Mouse (Mus musculus): Measurements from ENCODE around the gene Grid2ip. TPM values are rescaled to one million over a fixed set of nuclear protein-coding genes. Genes with fewer than 3 reads are reported as not detected.
"Not testable (repeated sequence)": the region's sequence is repeated elsewhere in the genome, so short reads cannot be mapped to it uniquely, and the experiment has no call there.

The Grid2ip gene
- total and polyA plus RNA-seq, 2 experiments from 2014 or later, result not detected

DNA sequence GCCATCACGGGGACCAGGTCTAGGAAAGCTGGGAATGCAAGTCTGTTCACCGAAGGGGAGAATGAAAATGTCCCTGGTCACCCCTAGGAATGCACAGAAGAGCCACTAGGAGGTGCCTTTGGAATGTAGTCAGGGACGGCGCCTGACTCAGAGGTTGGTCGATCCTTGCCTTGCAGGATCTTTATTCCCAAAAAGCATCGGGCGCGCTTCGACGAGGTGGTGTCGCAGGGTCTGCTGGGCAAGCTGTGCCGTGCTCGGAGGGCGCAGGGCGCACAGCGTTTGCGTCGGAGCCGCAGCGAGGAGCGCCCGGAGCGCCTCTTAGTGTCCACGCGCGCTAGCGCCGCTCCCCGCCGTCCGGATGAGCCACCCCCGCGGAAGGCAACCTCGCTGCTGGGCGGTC, 15.7 kb downstream of the Grid2ip start:
- no peak overlapping the region for H3K9ac ChIP-seq (replicated peaks; ENCODE audit: low read depth, low read length)
- no peaks in the 10 kb centered on the region for H3K9me3 ChIP-seq (replicated peaks; ENCODE audit: control insufficient read depth, low read length)
- peaks cover 78% of the 10 kb centered on the region for H3K27me3 ChIP-seq (ENCODE audit: control insufficient read depth, insufficient read depth, low read length)
- WGBS, result 1% methylated on average over 35 of the region's 35 CpGs
- no peak overlapping the region for H3K27ac ChIP-seq (ENCODE audit: low read depth)
- H3K36me3 ChIP-seq (replicated peaks; ENCODE audit: control insufficient read depth, insufficient read depth, low read length), result no peaks in the 10 kb centered on the region
- H3K4me1 ChIP-seq (ENCODE audit: control insufficient read depth, insufficient read depth), result no peaks in the 10 kb centered on the region
- no peak for DNase-seq (ENCODE audit: low spot score)
- peak overlapping the region; percentile 50 for H3K4me2 ChIP-seq (ENCODE audit: low read depth, low read length)
- ATAC-seq (ENCODE audit: insufficient read depth, low read depth), result peak; percentile 36; the same call in 1 of the 2 replicates
- peak overlapping the region; percentile 35 for H3K4me3 ChIP-seq (ENCODE audit: low read depth, low read length)
- TF ChIP-seq CTCF (IDR thresholded peaks at IDR 0.05; ENCODE audit: low read depth) (peak; percentile 42), EP300 (IDR thresholded peaks at IDR 0.05; ENCODE audit: low read depth) (no peak)

DNA sequence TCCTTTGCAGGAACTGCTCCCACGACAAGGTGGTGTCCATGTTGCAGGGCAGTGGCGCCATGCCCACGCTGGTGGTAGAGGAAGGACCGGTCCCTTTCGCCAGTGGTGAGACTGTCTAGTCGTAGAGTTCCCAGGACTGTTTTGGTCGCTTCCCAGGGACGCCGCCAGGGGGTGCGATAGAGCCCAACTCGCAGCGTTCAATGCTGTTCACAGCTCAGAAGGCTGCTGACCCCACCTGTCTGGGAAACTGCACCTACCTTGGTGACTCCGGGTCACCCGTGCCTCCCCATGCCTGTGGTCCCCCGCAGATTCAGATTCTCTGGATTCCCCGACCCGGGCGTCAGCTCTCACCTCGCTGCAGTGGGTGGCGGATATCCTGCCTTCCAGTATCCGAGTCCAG, 18.1 kb downstream of the Grid2ip start:
- ATAC-seq (ENCODE audit: insufficient read depth, low read depth) (peak; percentile 58; the same call in 1 of the 2 replicates), DNase-seq (ENCODE audit: low spot score) (no peak)
- 7% methylated on average over 21 of the region's 21 CpGs for WGBS
- Histone ChIP-seq H3K27me3 (ENCODE audit: control insufficient read depth, insufficient read depth, low read length) (peaks cover 54% of the 10 kb centered on the region), H3K36me3 (replicated peaks; ENCODE audit: control insufficient read depth, insufficient read depth, low read length) (no peaks in the 10 kb centered on the region), H3K9me3 (replicated peaks; ENCODE audit: control insufficient read depth, low read length) (no peaks in the 10 kb centered on the region), H3K4me2 (ENCODE audit: low read depth, low read length) (0 out of 2 replicates have a peak overlapping the region, but pooled peaks have one; percentile 25), H3K4me3 (ENCODE audit: low read depth, low read length) (no peak overlapping the region), H3K9ac (replicated peaks; ENCODE audit: low read depth, low read length) (no peak overlapping the region), H3K4me1 (ENCODE audit: control insufficient read depth, insufficient read depth) (no peaks in the 10 kb centered on the region), H3K27ac (ENCODE audit: low read depth) (no peak overlapping the region)
- TF ChIP-seq CTCF (IDR thresholded peaks at IDR 0.05; ENCODE audit: low read depth) (peak; percentile 58), EP300 (IDR thresholded peaks at IDR 0.05; ENCODE audit: low read depth) (no peak)

DNA sequence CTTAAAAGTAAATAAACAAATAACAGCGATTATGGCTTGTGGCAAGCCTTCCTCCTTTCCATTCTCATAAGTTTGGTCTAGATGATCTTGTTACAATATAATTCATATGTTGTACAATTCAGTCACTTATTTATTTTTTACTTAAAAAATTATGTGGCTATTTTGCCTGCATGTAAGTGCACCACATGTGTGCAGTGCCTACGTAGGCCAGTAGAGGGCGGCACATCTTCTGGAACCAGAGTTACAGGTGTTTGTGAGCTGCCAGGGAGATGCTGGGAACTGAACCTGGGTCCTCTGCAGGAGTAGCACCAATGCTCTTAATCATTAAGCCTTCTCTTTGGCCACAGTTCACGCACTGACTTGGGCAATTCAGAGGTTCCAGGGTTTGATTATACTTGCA, 19.0 kb downstream of the Grid2ip start:
- Histone ChIP-seq H3K27me3 (ENCODE audit: control insufficient read depth, insufficient read depth, low read length) (peaks cover 45% of the 10 kb centered on the region), H3K9ac (replicated peaks; ENCODE audit: low read depth, low read length) (no peak overlapping the region), H3K4me3 (ENCODE audit: low read depth, low read length) (no peak overlapping the region), H3K36me3 (replicated peaks; ENCODE audit: control insufficient read depth, insufficient read depth, low read length) (no peaks in the 10 kb centered on the region), H3K9me3 (replicated peaks; ENCODE audit: control insufficient read depth, low read length) (no peaks in the 10 kb centered on the region), H3K4me1 (ENCODE audit: control insufficient read depth, insufficient read depth) (no peaks in the 10 kb centered on the region), H3K27ac (ENCODE audit: low read depth) (no peak overlapping the region), H3K4me2 (ENCODE audit: low read depth, low read length) (no peak overlapping the region)
- 86% methylated on average over 4 of the region's 4 CpGs for WGBS
- TF ChIP-seq CTCF (IDR thresholded peaks at IDR 0.05; ENCODE audit: low read depth) (0 out of 2 replicates have a peak, but pooled peaks have one; percentile 6), EP300 (IDR thresholded peaks at IDR 0.05; ENCODE audit: low read depth) (no peak)
- ATAC-seq (ENCODE audit: insufficient read depth, low read depth) (no peak), DNase-seq (ENCODE audit: low spot score) (no peak)

DNA sequence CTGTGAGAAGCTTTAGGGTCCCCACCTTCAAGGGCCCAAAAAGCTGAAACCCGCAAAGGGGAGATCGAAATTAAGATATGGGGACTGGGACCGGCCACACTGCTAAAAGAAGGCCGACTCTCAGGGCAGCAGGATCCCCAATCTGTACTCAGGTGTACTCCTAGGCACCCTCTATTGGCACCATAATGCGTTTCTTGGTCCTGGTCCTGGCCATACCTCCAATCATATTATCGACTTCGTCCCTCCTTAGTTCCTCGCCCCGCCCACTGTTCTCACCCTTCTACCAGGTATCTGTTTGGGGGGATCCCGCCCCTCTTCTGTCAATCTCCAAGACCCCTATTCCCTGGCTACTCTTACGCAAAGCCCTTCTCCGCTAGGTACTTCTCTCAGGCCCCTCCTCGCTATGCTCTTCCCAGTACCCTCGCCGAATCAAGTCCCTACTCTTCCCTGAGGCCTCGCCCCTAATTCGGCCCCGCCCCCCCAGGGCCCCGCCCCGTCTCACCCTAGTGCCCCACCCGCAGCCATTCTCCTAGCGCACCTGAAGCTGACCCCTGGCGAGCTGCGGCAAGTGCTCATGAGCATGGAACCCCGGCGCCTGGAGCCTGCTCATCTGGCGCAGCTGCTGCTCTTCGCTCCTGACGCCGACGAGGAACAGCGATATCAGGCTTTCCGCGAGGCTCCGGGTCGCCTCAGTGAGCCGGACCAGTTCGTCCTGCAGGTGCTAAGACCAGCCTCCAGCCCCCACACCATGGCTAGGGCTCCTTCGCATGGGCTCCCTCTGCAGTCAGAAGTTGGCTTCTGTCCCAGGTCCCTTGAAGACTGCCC, 29.9 kb downstream of the Grid2ip start:
- H3K9ac ChIP-seq (replicated peaks; ENCODE audit: low read depth, low read length), result no peak overlapping the region

DNA sequence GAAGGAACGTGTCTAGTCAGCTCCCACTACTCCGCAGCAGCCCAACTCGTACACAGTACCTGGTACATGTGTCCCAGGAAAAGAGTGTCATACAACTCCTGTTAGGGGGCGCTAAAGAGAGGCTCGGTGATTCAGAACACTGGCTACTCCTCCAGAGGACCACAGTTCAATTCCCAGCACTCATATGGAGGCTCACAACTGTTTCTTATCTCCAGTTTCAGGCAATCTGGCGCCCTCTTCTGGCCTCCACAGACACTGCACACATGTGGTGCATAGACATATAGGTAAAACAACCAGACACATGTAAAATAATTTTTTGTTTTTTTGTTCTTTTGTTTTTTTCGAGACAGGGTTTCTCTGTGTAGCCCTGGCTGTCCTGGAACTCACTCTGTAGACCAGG, 37.0 kb downstream of the Grid2ip start:
- H3K36me3 ChIP-seq (replicated peaks; ENCODE audit: control insufficient read depth, insufficient read depth, low read length), result no peaks in the 10 kb centered on the region
- H3K9me3 ChIP-seq (replicated peaks; ENCODE audit: control insufficient read depth, low read length), result no peaks in the 10 kb centered on the region
- H3K27me3 ChIP-seq (ENCODE audit: control insufficient read depth, insufficient read depth, low read length), result no peaks in the 10 kb centered on the region
- no peak for TF ChIP-seq CTCF (IDR thresholded peaks at IDR 0.05; ENCODE audit: low read depth)
- no peak for TF ChIP-seq EP300 (IDR thresholded peaks at IDR 0.05; ENCODE audit: low read depth)
- no peak for DNase-seq (ENCODE audit: low spot score)
- 75% methylated on average over 7 of the region's 7 CpGs for WGBS
- H3K4me3 ChIP-seq (ENCODE audit: low read depth, low read length), result no peak overlapping the region
- ATAC-seq (ENCODE audit: insufficient read depth, low read depth), result no peak
- no peaks in the 10 kb centered on the region for H3K4me1 ChIP-seq (ENCODE audit: control insufficient read depth, insufficient read depth)
- no peak overlapping the region for H3K9ac ChIP-seq (replicated peaks; ENCODE audit: low read depth, low read length)
- no peak overlapping the region for H3K4me2 ChIP-seq (ENCODE audit: low read depth, low read length)
- H3K27ac ChIP-seq (ENCODE audit: low read depth), result no peak overlapping the region

More for the DNA sequence above, 29.9 kb downstream of the Grid2ip start:
- Histone ChIP-seq H3K27me3 (ENCODE audit: control insufficient read depth, insufficient read depth, low read length) (peaks cover 29% of the 10 kb centered on the region), H3K4me3 (ENCODE audit: low read depth, low read length) (peak overlapping the region; percentile 17), H3K4me2 (ENCODE audit: low read depth, low read length) (peak overlapping the region; percentile 57), H3K27ac (ENCODE audit: low read depth) (no peak overlapping the region), H3K4me1 (ENCODE audit: control insufficient read depth, insufficient read depth) (peaks cover 8% of the 10 kb centered on the region; the same call in 1 of the 2 replicates), H3K36me3 (replicated peaks; ENCODE audit: control insufficient read depth, insufficient read depth, low read length) (no peaks in the 10 kb centered on the region), H3K9me3 (replicated peaks; ENCODE audit: control insufficient read depth, low read length) (no peaks in the 10 kb centered on the region)
- 11% methylated on average over 39 of the region's 39 CpGs for WGBS
- TF ChIP-seq EP300 (IDR thresholded peaks at IDR 0.05; ENCODE audit: low read depth) (no peak), CTCF (IDR thresholded peaks at IDR 0.05; ENCODE audit: low read depth) (no peak)
- DNase-seq (ENCODE audit: low spot score) (no peak), ATAC-seq (ENCODE audit: insufficient read depth, low read depth) (0 out of 2 replicates have a peak, but pooled peaks have one; percentile 39)

DNA sequence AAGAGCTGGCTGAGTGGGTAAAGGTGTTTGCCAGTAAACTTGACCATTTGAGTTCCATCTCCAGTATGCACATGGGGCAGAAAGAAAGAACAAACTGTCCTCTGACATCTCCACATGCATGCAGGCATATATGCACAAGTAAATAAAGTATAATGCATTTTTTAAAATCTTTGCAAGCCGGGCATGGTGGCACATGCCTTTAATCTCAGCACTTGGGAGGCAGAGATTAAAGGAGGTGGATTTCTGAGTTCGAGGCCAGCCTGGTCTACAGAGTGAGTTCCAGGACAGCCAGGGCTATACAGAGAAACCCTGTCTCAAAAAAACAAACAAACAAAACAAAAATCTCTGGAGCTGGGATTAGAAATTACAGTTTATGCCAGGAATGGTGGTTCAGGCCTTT, 37.8 kb downstream of the Grid2ip start:
- not testable (repeated sequence) for H3K9me3 ChIP-seq (replicated peaks; ENCODE audit: control insufficient read depth, low read length); H3K4me3 ChIP-seq (ENCODE audit: low read depth, low read length); H3K27ac ChIP-seq (ENCODE audit: low read depth); H3K36me3 ChIP-seq (replicated peaks; ENCODE audit: control insufficient read depth, insufficient read depth, low read length); H3K27me3 ChIP-seq (ENCODE audit: control insufficient read depth, insufficient read depth, low read length); H3K4me2 ChIP-seq (ENCODE audit: low read depth, low read length); DNase-seq (ENCODE audit: low spot score); H3K4me1 ChIP-seq (ENCODE audit: control insufficient read depth, insufficient read depth); ATAC-seq (ENCODE audit: insufficient read depth, low read depth); H3K9ac ChIP-seq (replicated peaks; ENCODE audit: low read depth, low read length)
- 80% methylated on average over 2 of the region's 2 CpGs for WGBS

Data from heart, postnatal 0 days (tissue).